Mouse (Mus musculus): Measurements from ENCODE around the gene Ifi202b. TPM values are rescaled to one million over a fixed set of nuclear protein-coding genes. Genes with fewer than 3 reads are reported as not detected.
"Not testable (repeated sequence)": the region's sequence is repeated elsewhere in the genome, so short reads cannot be mapped to it uniquely, and the experiment has no call there.

Gene Ifi202b
- polyA plus RNA-seq, 1 experiment from 2014 or later, result not detected

- Histone ChIP-seq H3K9me3 (no peaks in the 10 kb centered on the region), H3K4me2 (no peak overlapping the region), H3K4me3 (no peak overlapping the region), H3K27me3 (replicated peaks) (no peaks in the 10 kb centered on the region), H3K36me3 (replicated peaks) (no peaks in the 10 kb centered on the region), H3K4me1 (no peaks in the 10 kb centered on the region), H3K27ac (no peak overlapping the region), H3K9ac (no peak overlapping the region)
- ATAC-seq (replicated peaks), result no peak
- 88% methylated on average over 1 of the region's 1 CpGs for WGBS
Measured at GRCm38 (mm10) chr1:173953563-173953962, 29.0 kb downstream of the Ifi202b start.

GRCm38 (mm10) chr1:173949044-173949443, 33.5 kb downstream of the Ifi202b start:
- WGBS, result 88% methylated on average over 2 of the region's 2 CpGs

GRCm38 (mm10) chr1:173942780-173943066, 39.8 kb downstream of the Ifi202b start:
- not testable (repeated sequence) for H3K4me3 ChIP-seq; ATAC-seq (replicated peaks); H3K9me3 ChIP-seq; H3K4me1 ChIP-seq; H3K36me3 ChIP-seq (replicated peaks); H3K27me3 ChIP-seq (replicated peaks); H3K27ac ChIP-seq; H3K4me2 ChIP-seq; H3K9ac ChIP-seq

More at GRCm38 (mm10) chr1:173949044-173949443, 33.5 kb downstream of the Ifi202b start:
- not testable (repeated sequence) for H3K9ac ChIP-seq; H3K36me3 ChIP-seq (replicated peaks); H3K4me1 ChIP-seq; ATAC-seq (replicated peaks); H3K9me3 ChIP-seq; H3K4me3 ChIP-seq; H3K27ac ChIP-seq; H3K27me3 ChIP-seq (replicated peaks); H3K4me2 ChIP-seq

- not testable (repeated sequence) for H3K4me3 ChIP-seq; ATAC-seq (replicated peaks); H3K27ac ChIP-seq; H3K4me1 ChIP-seq; H3K27me3 ChIP-seq (replicated peaks); H3K4me2 ChIP-seq; H3K36me3 ChIP-seq (replicated peaks); H3K9ac ChIP-seq; H3K9me3 ChIP-seq
- 68% methylated on average over 3 of the region's 3 CpGs for WGBS
Measured at GRCm38 (mm10) chr1:173941924-173942779, 40.4 kb downstream of the Ifi202b start, which contains the start of the genes Mndal and Ifi203. Mndal (minus strand) TSS chr1:173942491. Ifi203 (minus strand) TSS chr1:173942672.

- not testable (repeated sequence) for H3K36me3 ChIP-seq (replicated peaks); H3K9me3 ChIP-seq; ATAC-seq (replicated peaks); H3K4me2 ChIP-seq; H3K27ac ChIP-seq; H3K4me3 ChIP-seq; H3K9ac ChIP-seq; H3K27me3 ChIP-seq (replicated peaks); H3K4me1 ChIP-seq
- WGBS, result 94% methylated on average over 2 of the region's 2 CpGs
Measured at GRCm38 (mm10) chr1:173941522-173941921, 41.0 kb downstream of the Ifi202b start.

GRCm38 (mm10) chr1:173919279-173919678, 63.3 kb downstream of the Ifi202b start:
- H3K27ac ChIP-seq; ATAC-seq (replicated peaks); H3K4me2 ChIP-seq; H3K9me3 ChIP-seq; H3K4me3 ChIP-seq; H3K27me3 ChIP-seq (replicated peaks); H3K36me3 ChIP-seq (replicated peaks); H3K4me1 ChIP-seq; H3K9ac ChIP-seq: not testable (repeated sequence)
- 57% methylated on average over 3 of the region's 3 CpGs for WGBS

GRCm38 (mm10) chr1:173914559-173914958, 68.0 kb downstream of the Ifi202b start:
- Histone ChIP-seq H3K4me1 (no peaks in the 10 kb centered on the region), H3K27ac (no peak overlapping the region), H3K27me3 (replicated peaks) (no peaks in the 10 kb centered on the region), H3K4me3 (no peak overlapping the region), H3K36me3 (replicated peaks) (no peaks in the 10 kb centered on the region), H3K4me2 (no peak overlapping the region), H3K9ac (no peak overlapping the region), H3K9me3 (no peaks in the 10 kb centered on the region)
- ATAC-seq (replicated peaks), result no peak
- 87% methylated on average over 2 of the region's 2 CpGs for WGBS

GRCm38 (mm10) chr1:173913256-173913791, 69.2 kb downstream of the Ifi202b start:
- H3K9me3 ChIP-seq, result not testable (repeated sequence)

More at GRCm38 (mm10) chr1:173913256-173913791, 69.2 kb downstream of the Ifi202b start:
- ATAC-seq (replicated peaks); H3K9ac ChIP-seq; H3K36me3 ChIP-seq (replicated peaks); H3K4me3 ChIP-seq; H3K27ac ChIP-seq; H3K4me2 ChIP-seq; H3K27me3 ChIP-seq (replicated peaks); H3K4me1 ChIP-seq: not testable (repeated sequence)

Other genes starting within 250 kb of the Ifi202b start
- gene Ifi207, start 241.0 kb downstream of the Ifi202b start, polyA plus RNA-seq (2015; fragmentation: Nextera tagmentation; extraction: Ambion mirVana), result 0.41 and 0.49 TPM in 2 replicates
- gene Ifi204, start 215.8 kb downstream of the Ifi202b start, polyA plus RNA-seq (2015; fragmentation: Nextera tagmentation; extraction: Ambion mirVana), result 0.90 and 1.1 TPM in 2 replicates
- gene Ifi211, start 69.7 kb downstream of the Ifi202b start, polyA plus RNA-seq (2015; fragmentation: Nextera tagmentation; extraction: Ambion mirVana), result 0.39 and 0.70 TPM in 2 replicates
- 0.76 and 0.79 TPM in 2 replicates for gene Mndal, start 40.3 kb downstream of the Ifi202b start, polyA plus RNA-seq (2015; fragmentation: Nextera tagmentation; extraction: Ambion mirVana)
- 0.46 and 0.68 TPM in 2 replicates for gene Ifi203, start 40.1 kb downstream of the Ifi202b start, polyA plus RNA-seq (2015; fragmentation: Nextera tagmentation; extraction: Ambion mirVana)
- gene Ifi205, start 49.1 kb upstream of the Ifi202b start, polyA plus RNA-seq (2015; fragmentation: Nextera tagmentation; extraction: Ambion mirVana), result 0.17 and 0.28 TPM in 2 replicates
- not detected in 2 replicates for gene Olfr433, start 58.0 kb upstream of the Ifi202b start, polyA plus RNA-seq (2015; fragmentation: Nextera tagmentation; extraction: Ambion mirVana)
- gene Olfr432, start 66.5 kb upstream of the Ifi202b start, polyA plus RNA-seq (2015; fragmentation: Nextera tagmentation; extraction: Ambion mirVana), result not detected in 2 replicates
- not detected in 2 replicates for gene Olfr430, start 83.9 kb upstream of the Ifi202b start, polyA plus RNA-seq (2015; fragmentation: Nextera tagmentation; extraction: Ambion mirVana)
- not detected in 2 replicates for gene Olfr429, start 101.6 kb upstream of the Ifi202b start, polyA plus RNA-seq (2015; fragmentation: Nextera tagmentation; extraction: Ambion mirVana)
- not detected in 2 replicates for gene Olfr427, start 114.1 kb upstream of the Ifi202b start, polyA plus RNA-seq (2015; fragmentation: Nextera tagmentation; extraction: Ambion mirVana)
- gene Olfr231, start 138.4 kb upstream of the Ifi202b start, polyA plus RNA-seq (2015; fragmentation: Nextera tagmentation; extraction: Ambion mirVana), result not detected in 2 replicates
- gene Olfr424, start 148.8 kb upstream of the Ifi202b start, polyA plus RNA-seq (2015; fragmentation: Nextera tagmentation; extraction: Ambion mirVana), result not detected in 2 replicates
- gene Olfr420, start 172.9 kb upstream of the Ifi202b start, polyA plus RNA-seq (2015; fragmentation: Nextera tagmentation; extraction: Ambion mirVana), result not detected in 2 replicates
- gene Spta1, start 190.0 kb upstream of the Ifi202b start, polyA plus RNA-seq (2015; fragmentation: Nextera tagmentation; extraction: Ambion mirVana), result 0.13 and 0.18 TPM in 2 replicates

Data from midbrain, embryonic 15.5 days (tissue).